Mouse (Mus musculus) heart, embryonic 13.5 days (tissue): ENCODE results near the gene Htr6. TPM values are rescaled to one million over a fixed set of nuclear protein-coding genes. Genes with fewer than 3 reads are reported as not detected.

Source experiments
- ATAC-seq: fragments of 200-750 bp; cut with Nextera tagmentation; 2 replicates; pipeline ENCODE4 v1.8.0; 2017; ENCODE audit warnings: moderate TSS enrichment; ENCODE audit not compliant: insufficient number of reproducible peaks, low FRiP score, low TSS enrichment; ENCODE audit errors: extremely low read depth
- H3K27ac ChIP-seq: fragments of 300-500 bp; sonication (generic); replicated peaks from 2 replicates; pipeline ENCODE4 v1.5.1; 2015; ENCODE audit warnings: moderate library complexity, mild to moderate bottlenecking, inconsistent platforms
- H3K27me3 ChIP-seq: fragments of 300-500 bp; sonication (generic); replicated peaks from 2 replicates; pipeline ENCODE4 v1.6.1; 2015; ENCODE audit warnings: mild to moderate bottlenecking, inconsistent platforms
- H3K36me3 ChIP-seq: fragments of 300-500 bp; sonication (generic); 2 replicates; pipeline ENCODE4 v1.6.1; 2015; ENCODE audit warnings: mild to moderate bottlenecking, inconsistent platforms
- H3K4me1 ChIP-seq: fragments of 300-500 bp; sonication (generic); 2 replicates; pipeline ENCODE4 v1.6.1; 2015; ENCODE audit warnings: inconsistent platforms
- H3K4me2 ChIP-seq: fragments of 300-500 bp; sonication (generic); 2 replicates; pipeline ENCODE4 v1.6.1; 2015; ENCODE audit warnings: inconsistent platforms, mild to moderate bottlenecking, moderate library complexity
- H3K4me3 ChIP-seq: fragments of 300-500 bp; sonication (generic); 2 replicates; pipeline ENCODE4 v1.5.1; 2015; ENCODE audit warnings: moderate library complexity, mild to moderate bottlenecking, inconsistent platforms
- H3K9ac ChIP-seq: fragments of 300-500 bp; sonication (generic); 2 replicates; pipeline ENCODE4 v1.6.1; 2015; ENCODE audit warnings: inconsistent platforms, mild to moderate bottlenecking, moderate library complexity
- H3K9me3 ChIP-seq: fragments of 300-500 bp; sonication (generic); 2 replicates; pipeline ENCODE4 v1.6.1; 2016; ENCODE audit warnings: inconsistent platforms
- WGBS: fragments of 180-500 bp; shearing (Covaris S2); methylation state at CpG from one replicate; pipeline ENCODE4 v1.1.7; 2015; ENCODE audit warnings: mixed read lengths; 5-methylcytosine and 5-hydroxymethylcytosine counted together
- polyA plus RNA-seq: library from polyadenylated mRNA; unstranded; fragments of >200 nt; fragmentation: Nextera tagmentation; extraction: Ambion mirVana; gene quantifications from 2 replicates; pipeline ENCODE4 v1.2.1, GENCODE M21; 2015

The Htr6 gene
- polyA plus RNA-seq, 1 experiment from 2014 or later, result not detected

- ATAC-seq, result no peak
- no peak overlapping the region for H3K4me3 ChIP-seq
- H3K27me3 ChIP-seq, result peaks cover 56% of the 10 kb centered on the region
- H3K27ac ChIP-seq, result no peak overlapping the region
- no peaks in the 10 kb centered on the region for H3K36me3 ChIP-seq
- H3K9ac ChIP-seq, result no peak overlapping the region
- no peak overlapping the region for H3K4me2 ChIP-seq
- WGBS, result 85% methylated on average over 5 of the region's 5 CpGs
- H3K4me1 ChIP-seq, result no peaks in the 10 kb centered on the region
- no peaks in the 10 kb centered on the region for H3K9me3 ChIP-seq
Measured at GRCm38 (mm10) chr4:139064831-139065230, 10.5 kb downstream of the Htr6 start.

GRCm38 (mm10) chr4:139059569-139059968, 15.8 kb downstream of the Htr6 start:
- H3K4me3 ChIP-seq, result no peak overlapping the region
- 8% methylated on average over 7 of the region's 7 CpGs for WGBS
- H3K27ac ChIP-seq, result no peak overlapping the region
- no peak for ATAC-seq
- H3K9me3 ChIP-seq, result no peaks in the 10 kb centered on the region
- H3K4me2 ChIP-seq, result no peak overlapping the region
- H3K36me3 ChIP-seq, result no peaks in the 10 kb centered on the region
- H3K27me3 ChIP-seq, result peaks cover 35% of the 10 kb centered on the region; the same call in 1 of the 2 replicates
- peaks cover 5% of the 10 kb centered on the region for H3K4me1 ChIP-seq
- H3K9ac ChIP-seq, result no peak overlapping the region

- 72% methylated on average over 5 of the region's 5 CpGs for WGBS
Measured at GRCm38 (mm10) chr4:139058029-139058428, 17.3 kb downstream of the Htr6 start.

GRCm38 (mm10) chr4:139057291-139057690, 18.1 kb downstream of the Htr6 start:
- Histone ChIP-seq H3K4me1 (peaks cover 9% of the 10 kb centered on the region), H3K27ac (no peak overlapping the region), H3K9ac (no peak overlapping the region), H3K9me3 (no peaks in the 10 kb centered on the region), H3K36me3 (no peaks in the 10 kb centered on the region), H3K4me2 (no peak overlapping the region), H3K27me3 (peaks cover 21% of the 10 kb centered on the region; the same call in 1 of the 2 replicates), H3K4me3 (no peak overlapping the region)
- ATAC-seq, result no peak
- 55% methylated on average over 5 of the region's 5 CpGs for WGBS

More at GRCm38 (mm10) chr4:139058029-139058428, 17.3 kb downstream of the Htr6 start:
- no peak overlapping the region for H3K4me2 ChIP-seq
- H3K9ac ChIP-seq, result no peak overlapping the region
- H3K4me1 ChIP-seq, result peaks cover 9% of the 10 kb centered on the region
- peaks cover 21% of the 10 kb centered on the region; the same call in 1 of the 2 replicates for H3K27me3 ChIP-seq
- ATAC-seq, result no peak
- H3K4me3 ChIP-seq, result no peak overlapping the region
- no peaks in the 10 kb centered on the region for H3K9me3 ChIP-seq
- no peak overlapping the region for H3K27ac ChIP-seq
- H3K36me3 ChIP-seq, result no peaks in the 10 kb centered on the region

GRCm38 (mm10) chr4:139055744-139056143, 19.6 kb downstream of the Htr6 start:
- Histone ChIP-seq H3K4me1 (peaks cover 9% of the 10 kb centered on the region), H3K9me3 (no peaks in the 10 kb centered on the region), H3K4me3 (no peak overlapping the region), H3K4me2 (no peak overlapping the region), H3K27me3 (peaks cover 21% of the 10 kb centered on the region; the same call in 1 of the 2 replicates), H3K9ac (no peak overlapping the region), H3K27ac (no peak overlapping the region), H3K36me3 (no peaks in the 10 kb centered on the region)
- 70% methylated on average over 3 of the region's 3 CpGs for WGBS
- ATAC-seq, result no peak

GRCm38 (mm10) chr4:139055336-139055735, 20.0 kb downstream of the Htr6 start:
- Histone ChIP-seq H3K36me3 (no peaks in the 10 kb centered on the region), H3K27me3 (peaks cover 21% of the 10 kb centered on the region; the same call in 1 of the 2 replicates), H3K4me2 (no peak overlapping the region), H3K4me3 (no peak overlapping the region), H3K9ac (no peak overlapping the region), H3K4me1 (peaks cover 9% of the 10 kb centered on the region), H3K9me3 (no peaks in the 10 kb centered on the region), H3K27ac (no peak overlapping the region)
- no peak for ATAC-seq
- WGBS, result 70% methylated on average over 4 of the region's 4 CpGs

GRCm38 (mm10) chr4:139054300-139054923, 21.0 kb downstream of the Htr6 start:
- no peak for ATAC-seq
- WGBS, result 47% methylated on average over 9 of the region's 9 CpGs

GRCm38 (mm10) chr4:139053391-139053790, 22.0 kb downstream of the Htr6 start:
- H3K27ac ChIP-seq, result no peak overlapping the region
- no peaks in the 10 kb centered on the region for H3K36me3 ChIP-seq
- no peak for ATAC-seq
- H3K4me1 ChIP-seq, result peaks cover 9% of the 10 kb centered on the region
- WGBS, result 60% methylated on average over 5 of the region's 5 CpGs
- H3K4me3 ChIP-seq, result no peak overlapping the region
- H3K27me3 ChIP-seq, result peaks cover 11% of the 10 kb centered on the region; the same call in 1 of the 2 replicates
- no peaks in the 10 kb centered on the region for H3K9me3 ChIP-seq
- H3K4me2 ChIP-seq, result no peak overlapping the region
- H3K9ac ChIP-seq, result no peak overlapping the region

More at GRCm38 (mm10) chr4:139054300-139054923, 21.0 kb downstream of the Htr6 start:
- Histone ChIP-seq H3K4me1 (peaks cover 9% of the 10 kb centered on the region), H3K36me3 (no peaks in the 10 kb centered on the region), H3K9me3 (no peaks in the 10 kb centered on the region), H3K27ac (no peak overlapping the region), H3K4me3 (no peak overlapping the region), H3K27me3 (peaks cover 16% of the 10 kb centered on the region; the same call in 1 of the 2 replicates), H3K9ac (0 out of 2 replicates have a peak overlapping the region, but pooled peaks have one; percentile 1), H3K4me2 (no peak overlapping the region)

GRCm38 (mm10) chr4:139052796-139053195, 22.6 kb downstream of the Htr6 start:
- Histone ChIP-seq H3K4me3 (no peak overlapping the region), H3K9ac (no peak overlapping the region), H3K4me2 (no peak overlapping the region), H3K36me3 (no peaks in the 10 kb centered on the region), H3K27me3 (peaks cover 6% of the 10 kb centered on the region; the same call in 1 of the 2 replicates), H3K27ac (no peak overlapping the region), H3K4me1 (peaks cover 9% of the 10 kb centered on the region), H3K9me3 (no peaks in the 10 kb centered on the region)
- ATAC-seq, result no peak
- WGBS, result 80% methylated on average over 7 of the region's 7 CpGs

GRCm38 (mm10) chr4:139048518-139048917, 26.9 kb downstream of the Htr6 start:
- no peaks in the 10 kb centered on the region for H3K36me3 ChIP-seq
- no peak overlapping the region for H3K4me3 ChIP-seq
- no peak overlapping the region for H3K9ac ChIP-seq
- no peak overlapping the region for H3K27ac ChIP-seq
- no peaks in the 10 kb centered on the region for H3K4me1 ChIP-seq
- H3K27me3 ChIP-seq, result 0 out of 2 replicates have a peak, but pooled peaks cover 3% of the 10 kb centered on the region
- WGBS, result 76% methylated on average over 6 of the region's 6 CpGs
- H3K4me2 ChIP-seq, result no peak overlapping the region
- ATAC-seq, result no peak
- no peaks in the 10 kb centered on the region; the same call in 1 of the 2 replicates for H3K9me3 ChIP-seq

- Histone ChIP-seq H3K4me2 (no peak overlapping the region), H3K4me3 (no peak overlapping the region), H3K9ac (no peak overlapping the region), H3K9me3 (no peaks in the 10 kb centered on the region; the same call in 1 of the 2 replicates), H3K27ac (no peak overlapping the region), H3K36me3 (no peaks in the 10 kb centered on the region), H3K4me1 (no peaks in the 10 kb centered on the region), H3K27me3 (peaks cover 3% of the 10 kb centered on the region; the same call in 1 of the 2 replicates)
- no peak for ATAC-seq
- 71% methylated on average over 5 of the region's 5 CpGs for WGBS
Measured at GRCm38 (mm10) chr4:139046354-139046753, 29.0 kb downstream of the Htr6 start.

- no peak for ATAC-seq
- Histone ChIP-seq H3K36me3 (no peaks in the 10 kb centered on the region), H3K9ac (no peak overlapping the region), H3K4me2 (no peak overlapping the region), H3K9me3 (no peaks in the 10 kb centered on the region; the same call in 1 of the 2 replicates), H3K4me1 (no peaks in the 10 kb centered on the region), H3K27me3 (peaks cover 16% of the 10 kb centered on the region), H3K27ac (no peak overlapping the region), H3K4me3 (no peak overlapping the region)
- WGBS, result 85% methylated on average over 5 of the region's 5 CpGs
Measured at GRCm38 (mm10) chr4:139044566-139044965, 30.8 kb downstream of the Htr6 start.
